Mouse (Mus musculus): ENCODE measurements around the gene Prtn3. TPM values are rescaled to one million over a fixed set of nuclear protein-coding genes. Genes with fewer than 3 reads are reported as not detected.

Prtn3 gene
- polyA plus RNA-seq (2012; fragmentation: generic; extraction: Trizol), result 0.22 TPM

GRCm38 (mm10) chr10:79874290-79874862 is at the start of gene Prtn3, which contains the start of gene Plppr3:
TSS of gene Prtn3 (plus strand) at chr10:79874476.
TSS of gene Plppr3 (minus strand) at chr10:79874634.
- H3K79me2 ChIP-seq (ENCODE audit: control insufficient read depth, insufficient read depth), result no peaks in the 10 kb centered on the region
- no peaks in the 10 kb centered on the region for H3K36me3 ChIP-seq (ENCODE audit: control insufficient read depth, insufficient read depth)
- no peaks in the 10 kb centered on the region for H3K27me3 ChIP-seq (ENCODE audit: control insufficient read depth, insufficient read depth, insufficient read length)
- H3K4me3 ChIP-seq, result peak within 1 kb of the TSS; percentile 12
- TF ChIP-seq POLR2A (IDR thresholded peaks at IDR 0.05; ENCODE audit: insufficient read length, low read depth) (no peak), REST (IDR thresholded peaks at IDR 0.05; ENCODE audit: insufficient read depth, insufficient read length) (no peak), MAX (IDR thresholded peaks at IDR 0.05; ENCODE audit: low read depth) (no peak), MYOG (IDR thresholded peaks at IDR 0.05; ENCODE audit: control insufficient read depth in 1 of 3, insufficient read depth in 1 of 3, insufficient read length in 2 of 3, low read depth in 2 of 3) (no peak), CEBPB (IDR thresholded peaks at IDR 0.05; ENCODE audit: insufficient read depth, poor library complexity, severe bottlenecking) (no peak), POLR2AphosphoS2 (IDR thresholded peaks at IDR 0.05; ENCODE audit: insufficient read length, low read depth) (no peak), USF1 (IDR thresholded peaks at IDR 0.05; ENCODE audit: low read depth) (no peak), TCF12 (IDR thresholded peaks at IDR 0.05; ENCODE audit: insufficient read depth, poor library complexity, severe bottlenecking) (no peak), MYOD1 (IDR thresholded peaks at IDR 0.05; ENCODE audit: control insufficient read depth in 1 of 3, insufficient read length in 2 of 3, low read depth in 2 of 3) (no peak), E2F4 (IDR thresholded peaks at IDR 0.05; ENCODE audit: insufficient read depth) (no peak), SRF (IDR thresholded peaks at IDR 0.05; ENCODE audit: control insufficient read depth, insufficient read length, low read depth) (no peak), TCF3 (IDR thresholded peaks at IDR 0.05; ENCODE audit: insufficient read length, low read depth) (no peak)
- H3K4me2 ChIP-seq (ENCODE audit: low read depth), result peak within 1 kb of the TSS; percentile 92
- H3ac ChIP-seq (ENCODE audit: control insufficient read depth, insufficient read length), result peak within 1 kb of the TSS; percentile 1

- TF ChIP-seq USF1 (IDR thresholded peaks at IDR 0.05; ENCODE audit: low read depth), result no peak
- TF ChIP-seq MYOG (IDR thresholded peaks at IDR 0.05; ENCODE audit: control insufficient read depth in 1 of 3, insufficient read depth in 1 of 3, insufficient read length in 2 of 3, low read depth in 2 of 3), result peak in 1 of 3 experiments; percentile 7
- Histone ChIP-seq H3ac (ENCODE audit: control insufficient read depth, insufficient read length) (no peak overlapping the region), H3K4me2 (ENCODE audit: low read depth) (no peak overlapping the region), H3K27me3 (ENCODE audit: control insufficient read depth, insufficient read depth, insufficient read length) (peaks cover 17% of the 10 kb centered on the region), H3K79me2 (ENCODE audit: control insufficient read depth, insufficient read depth) (no peaks in the 10 kb centered on the region), H3K36me3 (ENCODE audit: control insufficient read depth, insufficient read depth) (no peaks in the 10 kb centered on the region), H3K4me3 (no peak overlapping the region)
Measured at GRCm38 (mm10) chr10:79831583-79831982, 42.7 kb upstream of the Prtn3 start.

GRCm38 (mm10) chr10:79832026-79832785 is 42.1 kb upstream of the Prtn3 start:
- no peak overlapping the region for H3ac ChIP-seq (ENCODE audit: control insufficient read depth, insufficient read length)
- H3K4me2 ChIP-seq (ENCODE audit: low read depth), result no peak overlapping the region
- H3K27me3 ChIP-seq (ENCODE audit: control insufficient read depth, insufficient read depth, insufficient read length), result peaks cover 10% of the 10 kb centered on the region
- no peaks in the 10 kb centered on the region for H3K36me3 ChIP-seq (ENCODE audit: control insufficient read depth, insufficient read depth)
- no peak for TF ChIP-seq SRF (IDR thresholded peaks at IDR 0.05; ENCODE audit: control insufficient read depth, insufficient read length, low read depth)
- TF ChIP-seq TCF3 (IDR thresholded peaks at IDR 0.05; ENCODE audit: insufficient read length, low read depth), result no peak
- no peak for TF ChIP-seq CEBPB (IDR thresholded peaks at IDR 0.05; ENCODE audit: insufficient read depth, poor library complexity, severe bottlenecking)
- TF ChIP-seq REST (IDR thresholded peaks at IDR 0.05; ENCODE audit: insufficient read depth, insufficient read length), result no peak
- no peak for TF ChIP-seq MYOG (IDR thresholded peaks at IDR 0.05; ENCODE audit: control insufficient read depth in 1 of 3, insufficient read depth in 1 of 3, insufficient read length in 2 of 3, low read depth in 2 of 3)
- TF ChIP-seq POLR2AphosphoS2 (IDR thresholded peaks at IDR 0.05; ENCODE audit: insufficient read length, low read depth), result no peak
- TF ChIP-seq MYOD1 (IDR thresholded peaks at IDR 0.05; ENCODE audit: control insufficient read depth in 1 of 3, insufficient read length in 2 of 3, low read depth in 2 of 3), result no peak
- no peak for TF ChIP-seq TCF12 (IDR thresholded peaks at IDR 0.05; ENCODE audit: insufficient read depth, poor library complexity, severe bottlenecking)
- TF ChIP-seq POLR2A (IDR thresholded peaks at IDR 0.05; ENCODE audit: insufficient read length, low read depth), result no peak
- no peak overlapping the region for H3K4me3 ChIP-seq
- no peaks in the 10 kb centered on the region for H3K79me2 ChIP-seq (ENCODE audit: control insufficient read depth, insufficient read depth)

GRCm38 (mm10) chr10:79832786-79833181 is 41.5 kb upstream of the Prtn3 start:
- H3K4me3 ChIP-seq, result no peak overlapping the region
- H3K27me3 ChIP-seq (ENCODE audit: control insufficient read depth, insufficient read depth, insufficient read length), result peaks cover 10% of the 10 kb centered on the region
- H3ac ChIP-seq (ENCODE audit: control insufficient read depth, insufficient read length), result no peak overlapping the region
- H3K79me2 ChIP-seq (ENCODE audit: control insufficient read depth, insufficient read depth), result no peaks in the 10 kb centered on the region
- no peak overlapping the region for H3K4me2 ChIP-seq (ENCODE audit: low read depth)
- TF ChIP-seq MYOG (IDR thresholded peaks at IDR 0.05; ENCODE audit: control insufficient read depth in 1 of 3, insufficient read depth in 1 of 3, insufficient read length in 2 of 3, low read depth in 2 of 3), result no peak
- no peak for TF ChIP-seq SRF (IDR thresholded peaks at IDR 0.05; ENCODE audit: control insufficient read depth, insufficient read length, low read depth)
- no peak for TF ChIP-seq MYOD1 (IDR thresholded peaks at IDR 0.05; ENCODE audit: control insufficient read depth in 1 of 3, insufficient read length in 2 of 3, low read depth in 2 of 3)
- no peak for TF ChIP-seq REST (IDR thresholded peaks at IDR 0.05; ENCODE audit: insufficient read depth, insufficient read length)
- TF ChIP-seq POLR2A (IDR thresholded peaks at IDR 0.05; ENCODE audit: insufficient read length, low read depth), result no peak
- TF ChIP-seq MAX (IDR thresholded peaks at IDR 0.05; ENCODE audit: low read depth), result no peak
- TF ChIP-seq E2F4 (IDR thresholded peaks at IDR 0.05; ENCODE audit: insufficient read depth), result no peak
- TF ChIP-seq USF1 (IDR thresholded peaks at IDR 0.05; ENCODE audit: low read depth), result no peak
- no peak for TF ChIP-seq TCF12 (IDR thresholded peaks at IDR 0.05; ENCODE audit: insufficient read depth, poor library complexity, severe bottlenecking)
- no peak for TF ChIP-seq POLR2AphosphoS2 (IDR thresholded peaks at IDR 0.05; ENCODE audit: insufficient read length, low read depth)
- TF ChIP-seq TCF3 (IDR thresholded peaks at IDR 0.05; ENCODE audit: insufficient read length, low read depth), result no peak
- TF ChIP-seq CEBPB (IDR thresholded peaks at IDR 0.05; ENCODE audit: insufficient read depth, poor library complexity, severe bottlenecking), result no peak
- H3K36me3 ChIP-seq (ENCODE audit: control insufficient read depth, insufficient read depth), result no peaks in the 10 kb centered on the region

All from myocyte (in vitro differentiated cells).